Mouse (Mus musculus) heart, embryonic 15.5 days (tissue): ENCODE data around the gene Plekha5. TPM values are rescaled to one million over a fixed set of nuclear protein-coding genes. Genes with fewer than 3 reads are reported as not detected.
"Not testable (repeated sequence)": the region's sequence is repeated elsewhere in the genome, so short reads cannot be mapped to it uniquely, and the experiment has no call there.

Experiments
- ATAC-seq: fragments of 200-750 bp; cut with Nextera tagmentation; replicated peaks from 2 replicates; pipeline ENCODE4 v1.8.0; 2017; ENCODE audit warnings: low read depth, moderate TSS enrichment; ENCODE audit not compliant: insufficient number of reproducible peaks, insufficient read depth, low FRiP score
- H3K27ac ChIP-seq: fragments of 300-500 bp; sonication (generic); 2 replicates; pipeline ENCODE4 v1.5.1; 2015; ENCODE audit warnings: mild to moderate bottlenecking, inconsistent platforms
- H3K27me3 ChIP-seq: fragments of 300-500 bp; sonication (generic); 2 replicates; pipeline ENCODE4 v1.6.1; 2015; ENCODE audit warnings: inconsistent platforms
- H3K36me3 ChIP-seq: fragments of 300-500 bp; sonication (generic); 2 replicates; pipeline ENCODE4 v1.6.1; 2015; ENCODE audit warnings: mild to moderate bottlenecking, inconsistent platforms
- H3K4me1 ChIP-seq: fragments of 300-500 bp; sonication (generic); replicated peaks from 2 replicates; pipeline ENCODE4 v1.6.1; 2015; ENCODE audit warnings: inconsistent platforms
- H3K4me2 ChIP-seq: fragments of 300-500 bp; sonication (generic); 2 replicates; pipeline ENCODE4 v1.6.1; 2015; ENCODE audit warnings: inconsistent platforms, mild to moderate bottlenecking, moderate library complexity
- H3K4me3 ChIP-seq: fragments of 300-500 bp; sonication (generic); 2 replicates; pipeline ENCODE4 v1.5.1; 2015; ENCODE audit warnings: mild to moderate bottlenecking, inconsistent platforms
- H3K9ac ChIP-seq: fragments of 300-500 bp; sonication (generic); 2 replicates; pipeline ENCODE4 v1.6.1; 2015; ENCODE audit warnings: mild to moderate bottlenecking, inconsistent platforms
- H3K9me3 ChIP-seq: fragments of 300-500 bp; sonication (generic); replicated peaks from 2 replicates; pipeline ENCODE4 v1.6.1; 2016; ENCODE audit warnings: inconsistent platforms
- WGBS: fragments of 180-500 bp; shearing (Covaris S2); methylation state at CpG from one replicate; pipeline ENCODE4 v1.1.7; 2015; ENCODE audit warnings: mixed read lengths; 5-methylcytosine and 5-hydroxymethylcytosine counted together
- polyA plus RNA-seq: library from polyadenylated mRNA; unstranded; fragments of >200 nt; fragmentation: Nextera tagmentation; extraction: Ambion mirVana; gene quantifications from 2 replicates; pipeline ENCODE4 v1.2.1, GENCODE M21; 2015

Plekha5 gene
- polyA plus RNA-seq, 1 experiment from 2014 or later: 21.6 TPM

DNA sequence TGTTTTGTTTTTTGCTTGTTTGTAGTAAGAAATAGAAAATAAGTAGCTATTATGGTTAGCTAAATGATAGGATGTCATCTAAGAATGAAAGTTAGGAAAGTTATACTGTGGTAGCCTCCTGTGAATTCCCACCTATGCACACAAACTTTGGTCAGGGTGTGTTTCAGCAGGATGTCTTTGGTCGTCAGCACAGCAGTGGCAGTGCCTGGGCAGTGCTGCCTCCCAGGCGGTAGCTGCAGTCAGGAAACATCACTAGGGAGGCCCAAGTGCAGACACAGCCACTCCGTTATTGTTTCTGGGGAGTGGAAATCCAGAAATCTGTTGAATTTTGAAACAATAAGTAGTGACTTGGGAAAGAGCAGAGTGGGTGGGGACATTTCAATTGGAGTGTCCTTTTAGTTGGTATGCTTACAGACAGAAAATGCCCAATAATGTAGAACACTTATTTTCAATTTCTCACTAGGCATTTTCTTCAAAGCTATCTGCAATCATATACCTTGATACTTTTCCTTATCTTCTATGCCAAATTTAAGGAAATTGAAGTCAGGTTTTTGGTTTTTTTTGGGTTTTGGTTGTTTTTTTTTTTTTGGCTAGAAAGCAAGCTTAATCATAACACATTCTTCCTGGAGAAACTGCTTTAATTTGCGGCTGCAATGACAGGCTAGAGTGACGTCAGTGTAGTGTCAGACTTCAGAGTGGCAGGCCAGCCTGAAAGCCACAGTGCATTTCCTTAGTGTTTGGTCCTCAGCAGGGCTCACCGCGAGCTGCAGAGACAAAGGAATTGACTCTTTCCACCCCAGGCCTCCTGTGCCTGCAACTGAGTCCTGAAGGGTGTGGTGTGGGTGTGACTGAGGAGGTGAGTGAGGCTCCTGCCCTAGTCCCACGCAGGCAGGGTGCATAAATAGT is 90.6 kb downstream of the Plekha5 start:
- peak overlapping the region; percentile 51 for H3K4me2 ChIP-seq
- no peaks in the 10 kb centered on the region for H3K9me3 ChIP-seq
- WGBS: 15% methylated on average over 8 of the region's 8 CpGs
- H3K4me3 ChIP-seq: peak overlapping the region; percentile 30
- peaks cover 27% of the 10 kb centered on the region for H3K4me1 ChIP-seq
- peak overlapping the region; percentile 27; the same call in 1 of the 2 replicates for H3K9ac ChIP-seq
- H3K27me3 ChIP-seq: no peaks in the 10 kb centered on the region
- H3K36me3 ChIP-seq: no peaks in the 10 kb centered on the region
- peak; percentile 47 for ATAC-seq
- peak overlapping the region; percentile 72 for H3K27ac ChIP-seq

DNA sequence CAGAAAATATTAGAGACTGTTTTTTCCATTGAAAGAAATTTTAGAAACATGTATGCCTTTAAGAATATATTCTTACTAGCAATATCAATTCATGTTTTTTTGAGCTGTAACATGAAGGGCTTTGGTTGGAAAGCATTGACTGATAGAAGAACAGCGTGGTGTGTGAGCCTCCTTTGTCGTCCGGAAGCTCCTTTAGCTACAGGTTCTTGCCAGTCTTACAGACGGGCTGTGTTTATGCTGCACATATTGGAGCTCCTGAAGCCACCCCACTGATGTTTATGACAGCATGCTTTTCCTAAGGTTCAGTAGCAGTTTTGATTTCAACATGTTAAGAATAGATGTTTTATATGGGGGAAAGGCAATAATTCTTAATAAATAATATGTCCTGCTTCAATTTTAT is 91.7 kb downstream of the Plekha5 start:
- Histone ChIP-seq H3K4me1 (peaks cover 32% of the 10 kb centered on the region), H3K27ac (0 out of 2 replicates have a peak overlapping the region, but pooled peaks have one; percentile 24), H3K9me3 (no peaks in the 10 kb centered on the region), H3K9ac (no peak overlapping the region), H3K4me3 (peak overlapping the region; percentile 15; the same call in 1 of the 2 replicates), H3K36me3 (no peaks in the 10 kb centered on the region), H3K27me3 (no peaks in the 10 kb centered on the region), H3K4me2 (peak overlapping the region; percentile 32; the same call in 1 of the 2 replicates)
- WGBS: 40% methylated on average over 4 of the region's 4 CpGs
- no peak for ATAC-seq

DNA sequence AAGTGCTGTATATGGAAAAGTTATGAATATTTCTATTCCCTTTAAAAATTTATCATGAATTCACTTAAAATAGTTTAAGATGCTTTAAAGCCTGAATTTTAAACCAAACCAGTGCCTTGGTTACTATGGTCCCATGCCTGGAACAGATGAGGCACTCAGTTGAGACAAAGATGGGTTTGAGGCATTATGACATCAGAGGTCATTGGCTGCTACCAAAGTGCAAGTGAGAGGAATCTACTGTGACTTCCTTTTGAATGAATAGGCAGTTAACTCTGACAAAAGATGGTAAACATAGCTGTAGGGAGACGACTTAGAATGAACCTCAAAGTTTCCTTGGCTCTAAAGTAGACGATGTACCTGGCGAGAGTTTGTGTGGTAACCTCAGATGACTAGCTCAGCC is 92.3 kb downstream of the Plekha5 start:
- Histone ChIP-seq H3K4me1 (peaks cover 32% of the 10 kb centered on the region), H3K9ac (no peak overlapping the region), H3K36me3 (no peaks in the 10 kb centered on the region), H3K9me3 (no peaks in the 10 kb centered on the region), H3K4me3 (no peak overlapping the region), H3K4me2 (no peak overlapping the region), H3K27me3 (no peaks in the 10 kb centered on the region), H3K27ac (0 out of 2 replicates have a peak overlapping the region, but pooled peaks have one; percentile 45)
- ATAC-seq: no peak
- 74% methylated on average over 3 of the region's 3 CpGs for WGBS

DNA sequence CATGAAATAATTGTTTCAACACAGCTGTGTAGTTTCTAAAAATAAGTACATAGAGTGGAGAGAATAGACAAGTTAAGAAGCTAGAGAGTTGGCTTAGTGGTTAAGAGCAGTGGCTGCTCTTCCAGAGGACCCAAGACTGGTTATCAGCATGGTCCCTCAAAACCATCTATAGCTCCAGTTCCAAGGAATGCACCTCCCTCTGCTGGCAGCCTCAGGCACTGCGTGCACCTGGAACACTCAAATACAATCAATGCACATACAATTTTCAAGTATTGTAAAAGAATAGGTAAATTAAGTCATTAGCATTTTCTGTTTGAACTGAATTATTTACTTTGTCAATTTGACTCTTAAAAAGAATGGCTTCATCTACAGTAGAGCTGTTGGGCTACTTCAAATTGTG is 93.3 kb downstream of the Plekha5 start:
- WGBS: 85% methylated on average over 1 of the region's 1 CpGs
- no peak overlapping the region for H3K4me3 ChIP-seq
- H3K4me1 ChIP-seq: peaks cover 30% of the 10 kb centered on the region
- no peaks in the 10 kb centered on the region for H3K36me3 ChIP-seq
- no peak overlapping the region for H3K27ac ChIP-seq
- no peaks in the 10 kb centered on the region for H3K27me3 ChIP-seq
- no peak overlapping the region for H3K9ac ChIP-seq
- ATAC-seq: no peak
- no peaks in the 10 kb centered on the region for H3K9me3 ChIP-seq
- H3K4me2 ChIP-seq: no peak overlapping the region

- H3K9ac ChIP-seq: no peak overlapping the region
- no peaks in the 10 kb centered on the region for H3K36me3 ChIP-seq
- no peaks in the 10 kb centered on the region for H3K27me3 ChIP-seq
- peak; percentile 50 for ATAC-seq
- peak overlapping the region; percentile 41 for H3K4me2 ChIP-seq
- H3K4me3 ChIP-seq: no peak overlapping the region
- H3K27ac ChIP-seq: peak overlapping the region; percentile 82
- no peaks in the 10 kb centered on the region for H3K9me3 ChIP-seq
- WGBS: 33% methylated on average over 13 of the region's 13 CpGs
- H3K4me1 ChIP-seq: peaks cover 26% of the 10 kb centered on the region
These were observed 95.2 kb downstream of the Plekha5 start for GRCm38 (mm10) chr6:140519019-140519418.

DNA sequence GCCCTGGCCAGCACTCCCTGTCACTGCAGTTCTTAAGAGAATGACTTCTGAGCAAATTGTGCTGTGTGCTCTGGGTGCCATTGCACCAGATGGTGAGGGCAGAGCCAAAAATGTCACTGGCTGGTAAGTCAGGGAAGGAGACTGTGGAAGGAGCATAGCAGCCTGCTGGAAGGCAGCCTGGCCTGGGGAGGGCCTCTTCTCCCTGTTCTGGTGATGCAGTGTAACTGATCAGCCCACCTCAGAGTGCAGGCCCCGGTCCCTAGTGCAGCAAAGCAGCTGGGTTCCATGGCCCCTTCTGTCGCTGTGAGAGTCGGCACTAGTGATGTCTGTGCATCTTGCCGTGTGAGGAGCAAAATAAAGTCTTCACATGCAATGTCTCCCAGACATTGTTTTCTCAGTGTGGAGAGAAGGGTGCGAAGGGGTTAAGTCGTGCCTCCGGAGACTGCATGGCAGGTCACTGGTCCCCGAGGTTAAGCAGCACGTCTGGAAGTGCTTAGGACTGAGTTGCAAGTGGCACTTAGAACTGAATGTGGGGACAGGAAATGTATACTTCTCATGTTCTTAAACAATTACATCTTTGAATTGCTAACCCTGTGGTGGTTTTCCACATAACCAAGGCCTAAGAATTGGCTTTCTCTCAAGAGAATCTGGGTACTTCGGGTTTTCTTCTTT is 95.8 kb downstream of the Plekha5 start:
- Histone ChIP-seq H3K4me2 (peak overlapping the region; percentile 41), H3K4me1 (peaks cover 23% of the 10 kb centered on the region), H3K9ac (peak overlapping the region; percentile 7; the same call in 1 of the 2 replicates), H3K27ac (peak overlapping the region; percentile 82), H3K4me3 (no peak overlapping the region), H3K9me3 (no peaks in the 10 kb centered on the region), H3K27me3 (no peaks in the 10 kb centered on the region), H3K36me3 (no peaks in the 10 kb centered on the region)
- 49% methylated on average over 10 of the region's 10 CpGs for WGBS
- ATAC-seq: no peak

DNA sequence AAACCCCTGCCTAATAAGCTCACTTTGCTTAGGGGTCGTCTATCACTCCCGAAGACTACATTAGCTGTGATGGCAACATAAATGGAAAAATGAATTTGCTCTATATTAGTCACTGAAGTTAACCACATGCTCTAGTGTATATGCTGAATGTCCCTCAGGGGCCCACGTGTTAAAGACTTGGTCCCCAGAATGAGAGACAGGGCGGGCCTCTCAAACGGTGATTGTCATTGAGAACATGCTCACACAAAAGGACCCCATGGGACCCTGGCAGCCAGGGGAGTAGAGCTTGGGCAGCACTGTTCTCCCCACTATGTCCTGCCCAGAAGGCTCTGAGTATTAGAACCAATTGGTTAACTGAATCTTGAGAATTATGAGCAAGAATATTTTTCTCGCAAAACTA is 97.1 kb downstream of the Plekha5 start:
- H3K4me1 ChIP-seq: peaks cover 20% of the 10 kb centered on the region
- H3K4me2 ChIP-seq: no peak overlapping the region
- H3K36me3 ChIP-seq: no peaks in the 10 kb centered on the region
- H3K27me3 ChIP-seq: no peaks in the 10 kb centered on the region
- H3K27ac ChIP-seq: no peak overlapping the region
- WGBS: 77% methylated on average over 6 of the region's 6 CpGs
- ATAC-seq: no peak
- H3K9ac ChIP-seq: no peak overlapping the region
- H3K9me3 ChIP-seq: no peaks in the 10 kb centered on the region
- H3K4me3 ChIP-seq: no peak overlapping the region

- H3K36me3 ChIP-seq: no peaks in the 10 kb centered on the region
- H3K4me2 ChIP-seq: no peak overlapping the region
- H3K27me3 ChIP-seq: no peaks in the 10 kb centered on the region
- no peaks in the 10 kb centered on the region for H3K9me3 ChIP-seq
- ATAC-seq: no peak
- H3K27ac ChIP-seq: no peak overlapping the region
- H3K9ac ChIP-seq: no peak overlapping the region
- H3K4me1 ChIP-seq: peaks cover 18% of the 10 kb centered on the region
- no peak overlapping the region for H3K4me3 ChIP-seq
- 57% methylated on average over 5 of the region's 5 CpGs for WGBS
These were observed 98.0 kb downstream of the Plekha5 start for GRCm38 (mm10) chr6:140521832-140522231.

GRCm38 (mm10) chr6:140523600-140523999 is 99.7 kb downstream of the Plekha5 start:
- whole genome bisulfite sequencing: 74% methylated on average over 4 of the region's 4 CpGs
- Histone ChIP-seq H3K27me3 (no peaks in the 10 kb centered on the region), H3K4me1 (peaks cover 16% of the 10 kb centered on the region), H3K4me2 (no peak overlapping the region), H3K27ac (no peak overlapping the region), H3K36me3 (peaks cover 4% of the 10 kb centered on the region; the same call in 1 of the 2 replicates), H3K4me3 (no peak overlapping the region), H3K9me3 (no peaks in the 10 kb centered on the region), H3K9ac (no peak overlapping the region)
- ATAC-seq: no peak

DNA sequence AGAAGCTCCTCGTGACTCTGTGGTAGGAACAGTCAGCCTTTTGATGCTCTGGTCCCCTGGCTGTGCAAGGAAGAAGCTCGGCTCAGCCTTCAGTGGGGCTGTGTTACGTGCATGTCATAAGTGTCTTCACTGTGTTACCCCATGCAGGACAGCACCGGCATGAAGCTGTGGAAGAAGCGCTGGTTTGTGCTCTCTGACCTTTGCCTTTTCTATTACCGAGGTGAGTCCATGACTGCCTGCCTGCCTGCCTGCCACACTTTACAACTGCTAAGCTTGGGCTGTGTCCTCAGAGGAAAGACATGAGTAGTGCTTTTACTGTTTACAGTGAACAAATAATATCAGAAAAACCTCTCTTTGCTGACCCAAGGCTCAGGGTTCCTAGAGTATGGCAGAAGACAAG is 104.6 kb downstream of the Plekha5 start:
- H3K36me3 ChIP-seq: peaks cover 15% of the 10 kb centered on the region
- no peaks in the 10 kb centered on the region for H3K4me1 ChIP-seq
- ATAC-seq: no peak
- no peaks in the 10 kb centered on the region for H3K9me3 ChIP-seq
- 82% methylated on average over 6 of the region's 6 CpGs for WGBS
- H3K27ac ChIP-seq: no peak overlapping the region
- no peaks in the 10 kb centered on the region for H3K27me3 ChIP-seq
- no peak overlapping the region for H3K4me2 ChIP-seq
- H3K9ac ChIP-seq: no peak overlapping the region
- no peak overlapping the region for H3K4me3 ChIP-seq

GRCm38 (mm10) chr6:140532858-140533257 is 109.0 kb downstream of the Plekha5 start:
- H3K4me2 ChIP-seq, H3K9me3 ChIP-seq, H3K27me3 ChIP-seq, H3K27ac ChIP-seq, H3K9ac ChIP-seq, H3K4me3 ChIP-seq, ATAC-seq, H3K4me1 ChIP-seq: not testable (repeated sequence)
- WGBS: 97% methylated on average over 1 of the region's 1 CpGs
- H3K36me3 ChIP-seq: peaks cover 23% of the 10 kb centered on the region
